Mouse (Mus musculus) kidney, embryonic 14.5 days (tissue): ENCODE measurements around the gene Kcna3. TPM values are rescaled to one million over a fixed set of nuclear protein-coding genes. Genes with fewer than 3 reads are reported as not detected.
A peak's percentile ranks its signal among the peaks of the same experiment; 100 is the strongest.

Source experiments
- ATAC-seq: fragments of 200-750 bp; cut with Nextera tagmentation; 2 replicates; pipeline ENCODE4 v1.8.0; 2017; ENCODE audit warnings: moderate number of reproducible peaks, mild to moderate bottlenecking, moderate TSS enrichment, moderate library complexity; ENCODE audit not compliant: low FRiP score, low TSS enrichment
- H3K27ac ChIP-seq: fragments of 300-500 bp; sonication (generic); 2 replicates; pipeline ENCODE4 v1.5.1; 2014; ENCODE audit warnings: low read depth, mild to moderate bottlenecking, low read length, moderate library complexity, mixed read lengths
- H3K27me3 ChIP-seq: fragments of 300-500 bp; sonication (generic); 2 replicates; pipeline ENCODE4 v1.6.1; 2014; ENCODE audit warnings: mild to moderate bottlenecking, low read length; ENCODE audit not compliant: control insufficient read depth, insufficient read depth
- H3K36me3 ChIP-seq: fragments of 300-500 bp; sonication (generic); 2 replicates; pipeline ENCODE4 v1.6.1; 2014; ENCODE audit warnings: low read length, mixed read lengths; ENCODE audit not compliant: control insufficient read depth, insufficient read depth
- H3K4me1 ChIP-seq: fragments of 300-500 bp; sonication (generic); 2 replicates; pipeline ENCODE4 v1.6.1; 2014; ENCODE audit warnings: low read length, mixed read lengths; ENCODE audit not compliant: control insufficient read depth, insufficient read depth
- H3K4me2 ChIP-seq: fragments of 300-500 bp; sonication (generic); replicated peaks from 2 replicates; pipeline ENCODE4 v1.6.1; 2014; ENCODE audit warnings: low read depth, mild to moderate bottlenecking, low read length
- H3K4me3 ChIP-seq: fragments of 300-500 bp; sonication (generic); 2 replicates; pipeline ENCODE4 v1.5.1; 2014; ENCODE audit warnings: mild to moderate bottlenecking, low read length
- H3K9ac ChIP-seq: fragments of 300-500 bp; sonication (generic); 2 replicates; pipeline ENCODE4 v1.6.1; 2014; ENCODE audit warnings: low read depth, mild to moderate bottlenecking, low read length, moderate library complexity
- H3K9me3 ChIP-seq: fragments of 300-500 bp; sonication (generic); 2 replicates; pipeline ENCODE4 v1.6.1; 2016; ENCODE audit warnings: low read length; ENCODE audit not compliant: control insufficient read depth
- WGBS: fragments of 180-500 bp; shearing (Covaris S2); extraction: QIAGEN DNeasy Blood & Tissue Kit; methylation state at CpG from one replicate; pipeline ENCODE4 v1.1.7; 2014; 5-methylcytosine and 5-hydroxymethylcytosine counted together
- polyA plus RNA-seq: library from polyadenylated mRNA; unstranded; fragments of >200 nt; fragmentation: Nextera tagmentation; extraction: Ambion mirVana; gene quantifications from 2 replicates; pipeline ENCODE4 v1.2.1, GENCODE M21; 2014

The Kcna3 gene
- polyA plus RNA-seq, 1 experiment from 2014 or later = 1.6 TPM

- no peak for ATAC-seq
- H3K4me1 ChIP-seq = no peaks in the 10 kb centered on the region
These were observed 17.7 kb upstream of the Kcna3 start for GRCm38 (mm10) chr3:107018286-107018685.

GRCm38 (mm10) chr3:107031547-107031946, 4.4 kb upstream of the Kcna3 start:
- 49% methylated on average over 4 of the region's 4 CpGs for WGBS
- no peak overlapping the region for H3K4me2 ChIP-seq
- no peaks in the 10 kb centered on the region for H3K27me3 ChIP-seq
- H3K9ac ChIP-seq = no peak overlapping the region
- H3K9me3 ChIP-seq = no peaks in the 10 kb centered on the region
- no peak overlapping the region for H3K27ac ChIP-seq
- no peak overlapping the region for H3K4me3 ChIP-seq
- no peaks in the 10 kb centered on the region for H3K4me1 ChIP-seq
- ATAC-seq = no peak
- H3K36me3 ChIP-seq = no peaks in the 10 kb centered on the region

More at GRCm38 (mm10) chr3:107018286-107018685, 17.7 kb upstream of the Kcna3 start:
- 78% methylated on average over 2 of the region's 2 CpGs for WGBS
- H3K4me2 ChIP-seq = no peak overlapping the region
- no peak overlapping the region for H3K4me3 ChIP-seq
- no peak overlapping the region for H3K9ac ChIP-seq
- no peaks in the 10 kb centered on the region for H3K36me3 ChIP-seq
- no peak overlapping the region for H3K27ac ChIP-seq
- H3K9me3 ChIP-seq = no peaks in the 10 kb centered on the region
- H3K27me3 ChIP-seq = no peaks in the 10 kb centered on the region

GRCm38 (mm10) chr3:107034776-107035175, 1.2 kb upstream of the Kcna3 start:
- ATAC-seq = no peak
- Histone ChIP-seq H3K36me3 (no peaks in the 10 kb centered on the region), H3K9ac (no peak overlapping the region), H3K9me3 (no peaks in the 10 kb centered on the region), H3K27me3 (peaks cover 5% of the 10 kb centered on the region), H3K4me2 (no peak overlapping the region), H3K4me3 (no peak overlapping the region), H3K27ac (no peak overlapping the region), H3K4me1 (no peaks in the 10 kb centered on the region)
- WGBS = 63% methylated on average over 2 of the region's 2 CpGs

- WGBS = 1% methylated on average over 47 of the region's 55 CpGs
- ATAC-seq = no peak; the same call in 1 of the 2 replicates
- no peaks in the 10 kb centered on the region for H3K4me1 ChIP-seq
- H3K27me3 ChIP-seq = peaks cover 5% of the 10 kb centered on the region
- H3K36me3 ChIP-seq = no peaks in the 10 kb centered on the region
- peak overlapping the region; percentile 63 for H3K4me3 ChIP-seq
- H3K27ac ChIP-seq = no peak overlapping the region
- peak overlapping the region; percentile 89 for H3K4me2 ChIP-seq
- no peaks in the 10 kb centered on the region for H3K9me3 ChIP-seq
- peak overlapping the region; percentile 69 for H3K9ac ChIP-seq
These were observed 580 bp downstream of the Kcna3 start for GRCm38 (mm10) chr3:107036458-107037039.

- WGBS = 55% methylated on average over 12 of the region's 12 CpGs
These were observed 1.1 kb downstream of the Kcna3 start for GRCm38 (mm10) chr3:107037105-107037504.

GRCm38 (mm10) chr3:107037536-107038155, 1.7 kb downstream of the Kcna3 start:
- Histone ChIP-seq H3K9ac (no peak overlapping the region), H3K27me3 (peaks cover 5% of the 10 kb centered on the region), H3K4me3 (peak overlapping the region; percentile 63; the same call in 1 of the 2 replicates), H3K9me3 (no peaks in the 10 kb centered on the region), H3K4me2 (peak overlapping the region; percentile 89; the same call in 1 of the 2 replicates), H3K4me1 (no peaks in the 10 kb centered on the region), H3K27ac (no peak overlapping the region), H3K36me3 (no peaks in the 10 kb centered on the region)
- ATAC-seq = no peak
- WGBS = 80% methylated on average over 16 of the region's 16 CpGs

More at GRCm38 (mm10) chr3:107037105-107037504, 1.1 kb downstream of the Kcna3 start:
- no peak overlapping the region for H3K27ac ChIP-seq
- H3K36me3 ChIP-seq = no peaks in the 10 kb centered on the region
- no peak for ATAC-seq
- H3K4me2 ChIP-seq = peak overlapping the region; percentile 89
- peaks cover 5% of the 10 kb centered on the region for H3K27me3 ChIP-seq
- H3K9me3 ChIP-seq = no peaks in the 10 kb centered on the region
- peak overlapping the region; percentile 63 for H3K4me3 ChIP-seq
- no peaks in the 10 kb centered on the region for H3K4me1 ChIP-seq
- H3K9ac ChIP-seq = no peak overlapping the region

- Histone ChIP-seq H3K9ac (no peak overlapping the region), H3K4me2 (no peak overlapping the region), H3K27ac (no peak overlapping the region), H3K9me3 (no peaks in the 10 kb centered on the region), H3K27me3 (peaks cover 5% of the 10 kb centered on the region), H3K4me1 (no peaks in the 10 kb centered on the region), H3K4me3 (no peak overlapping the region), H3K36me3 (no peaks in the 10 kb centered on the region)
- no peak for ATAC-seq
- WGBS = 78% methylated on average over 6 of the region's 6 CpGs
These were observed 2.2 kb downstream of the Kcna3 start for GRCm38 (mm10) chr3:107038156-107038536.

GRCm38 (mm10) chr3:107038661-107039223, 2.8 kb downstream of the Kcna3 start:
- 61% methylated on average over 10 of the region's 10 CpGs for WGBS
- H3K36me3 ChIP-seq = no peaks in the 10 kb centered on the region
- no peak overlapping the region for H3K9ac ChIP-seq
- peaks cover 5% of the 10 kb centered on the region for H3K27me3 ChIP-seq
- H3K27ac ChIP-seq = no peak overlapping the region
- H3K4me3 ChIP-seq = no peak overlapping the region
- H3K9me3 ChIP-seq = no peaks in the 10 kb centered on the region
- no peaks in the 10 kb centered on the region for H3K4me1 ChIP-seq
- no peak overlapping the region for H3K4me2 ChIP-seq
- ATAC-seq = no peak

GRCm38 (mm10) chr3:107039306-107039705, 3.3 kb downstream of the Kcna3 start:
- Histone ChIP-seq H3K4me1 (no peaks in the 10 kb centered on the region), H3K36me3 (no peaks in the 10 kb centered on the region), H3K4me2 (no peak overlapping the region), H3K27me3 (peaks cover 5% of the 10 kb centered on the region), H3K9me3 (no peaks in the 10 kb centered on the region), H3K27ac (no peak overlapping the region), H3K4me3 (no peak overlapping the region), H3K9ac (no peak overlapping the region)
- no peak for ATAC-seq
